In the genomic region with DNA sequence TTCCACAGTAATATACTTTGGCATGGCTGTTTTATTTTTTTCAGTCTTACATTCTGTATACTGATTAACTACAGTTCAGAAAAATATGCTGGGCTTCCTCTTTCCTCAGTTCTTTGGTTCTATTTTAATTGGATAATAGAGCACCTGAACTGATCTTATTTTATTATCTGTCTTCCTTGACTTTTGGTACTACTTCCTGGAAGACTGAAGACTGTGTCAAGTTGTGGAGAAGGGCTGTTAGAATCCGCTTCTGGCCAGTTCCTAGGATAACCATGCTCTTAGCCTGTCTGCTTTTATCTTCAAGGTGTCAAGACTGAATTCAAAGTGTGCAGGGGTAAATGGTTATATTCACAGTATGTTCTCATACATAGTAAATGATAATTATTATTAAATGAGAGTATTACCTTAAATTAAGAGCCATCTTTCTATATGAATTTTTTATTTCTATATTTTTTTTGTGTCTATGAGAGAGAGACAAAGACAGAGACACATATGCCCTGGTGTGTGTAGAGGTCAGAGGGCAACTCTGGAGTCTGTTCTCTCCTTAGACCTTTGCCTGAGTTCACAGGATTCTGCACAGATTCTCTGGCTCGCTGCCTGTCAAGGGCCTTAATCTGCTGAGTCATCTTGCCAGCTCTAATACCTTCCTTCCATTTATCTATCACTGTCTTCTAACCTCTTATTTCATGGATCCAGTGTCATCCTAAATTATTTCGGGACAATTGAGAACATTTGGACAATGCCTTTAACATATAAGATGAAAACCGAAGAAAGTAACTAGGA, we compare ENCODE assay signal across 13 mouse cellular contexts. TPM values are rescaled to one million over a fixed set of nuclear protein-coding genes. Genes with fewer than 3 reads are reported as not detected.
DNase-seq lines count a peak whose midpoint lies in the region; ATAC-seq lines count a peak whose summit lies in the region.
"Had no signal": no experiment of that assay in that cellular context is flagged by ENCODE, and none has a peak within 500 bp of the region (broad histone marks: within the 10 kb centered on the region; RNA-seq: fewer than 3 reads in every experiment).

No protein-coding gene starts in this region.

- H3K4me1 ChIP-seq in hindbrain, embryonic 16.5 days (ENCODE audit: control insufficient read depth, insufficient read depth, low read depth, low read length), result peaks cover 8% of the 10 kb centered on the region

- no peak overlapping the region for H3K9ac ChIP-seq in hindbrain, embryonic 16.5 days (ENCODE audit: low read depth, low read length)
- H3K9ac ChIP-seq: embryonic facial prominence, embryonic 12.5 days; forebrain, embryonic 12.5 days had no signal

- DNase-seq in gastrocnemius, adult 18-20 months (ENCODE audit: low spot score), result peak; percentile 20
- DNase-seq in gastrocnemius, postnatal 36 days, result no peak
- DNase-seq in MN1 (ENCODE audit: low spot score), result peak; percentile 15
- DNase-seq in embryo, embryonic 10.5 days (ENCODE audit: low spot score), result peak; percentile 55
- peak; percentile 85 to 87 for DNase-seq in kidney, postnatal 25 days
- no peak for DNase-seq in cerebellum, adult 8-10 months
- DNase-seq: liver had no signal

- 69% methylated on average over 4 of the region's 4 CpGs for WGBS in hindbrain, embryonic 16.5 days

- H3K9me3 ChIP-seq in hindbrain, embryonic 16.5 days (ENCODE audit: control insufficient read depth, low read length), result no peaks in the 10 kb centered on the region
- H3K9me3 ChIP-seq: embryonic facial prominence, embryonic 12.5 days; forebrain, embryonic 12.5 days had no signal

- H3K36me3 ChIP-seq in hindbrain, embryonic 16.5 days (ENCODE audit: control insufficient read depth, insufficient read depth, low read length), result no peaks in the 10 kb centered on the region
- H3K36me3 ChIP-seq: embryonic facial prominence, embryonic 12.5 days; forebrain, embryonic 12.5 days had no signal

- ATAC-seq in megakaryocyte-erythroid progenitor cell, adult 5-6 weeks (replicated peaks; ENCODE audit: low FRiP score, low TSS enrichment, poor library complexity, severe bottlenecking), result no peak
- ATAC-seq in hindbrain, embryonic 16.5 days, result no peak
- ATAC-seq: inflammation-experienced regulatory T-cells, adult 6 months had no signal

- intact Hi-C loops in gastrocnemius, postnatal 36 days (cut with DNase I), result no loop called here

- H3K4me3 ChIP-seq in hindbrain, embryonic 16.5 days (ENCODE audit: low read length), result no peak overlapping the region
- H3K4me3 ChIP-seq: embryonic facial prominence, embryonic 12.5 days; forebrain, embryonic 12.5 days; left cerebral cortex, adult 2 months had no signal

- no peaks in the 10 kb centered on the region for H3K27me3 ChIP-seq in hindbrain, embryonic 16.5 days (replicated peaks; ENCODE audit: control insufficient read depth, insufficient read depth, low read length)
- H3K27me3 ChIP-seq: embryonic facial prominence, embryonic 12.5 days; forebrain, embryonic 12.5 days had no signal

- H3K27ac ChIP-seq in hindbrain, embryonic 16.5 days (ENCODE audit: low read depth, low read length), result no peak overlapping the region
- H3K27ac ChIP-seq: embryonic facial prominence, embryonic 12.5 days; forebrain, embryonic 12.5 days; left cerebral cortex, adult 2 months had no signal

- H3K4me2 ChIP-seq in hindbrain, embryonic 16.5 days (ENCODE audit: low read length), result no peak overlapping the region
- H3K4me2 ChIP-seq: embryonic facial prominence, embryonic 12.5 days; forebrain, embryonic 12.5 days had no signal

RNA-seq across cellular contexts. Expression of a gene that starts 39.3 kb away (rescaled TPM):
- total RNA-seq in gastrocnemius, adult 18-20 months (2021), result 10 to 100 TPM; 13.1 to 16.3 TPM
- total RNA-seq in gastrocnemius, postnatal 36 days (2021), result 10 to 100 TPM; 13.1 to 13.6 TPM
- total RNA-seq in megakaryocyte-erythroid progenitor cell, adult 5-6 weeks (2014; fragmentation: Nextera tagmentation), result 16.1 and 25.6 TPM in 2 replicates
- 27.2 and 46.6 TPM in 2 replicates for total RNA-seq in megakaryocyte-erythroid progenitor cell, adult 5-6 weeks (2017)
- 5.0 and 5.3 TPM in 2 replicates for polyA plus RNA-seq in hindbrain, embryonic 16.5 days (2015; fragmentation: Nextera tagmentation; extraction: Ambion mirVana)

Comparison
In these comparisons a context has a peak if more than half of its experiments do, and no peak if none do; other contexts are left out.
1. DNase-seq: peak in gastrocnemius, adult 18-20 months (single experiment), MN1 (single experiment), embryo, embryonic 10.5 days (single experiment) and kidney, postnatal 25 days (2 of 2); none in gastrocnemius, postnatal 36 days (0 of 2) and cerebellum, adult 8-10 months (single experiment).